Mouse (Mus musculus) kidney, postnatal 25 days (tissue): ENCODE data around the gene B3gat2.

Experiments used
- DNase-seq, 2 experiments: peaks; one replicate each; pipeline ENCODE4 v3.0.0; 2021; ENCODE audit warnings: mixed read lengths in 2 of 2

Gene B3gat2

DNA sequence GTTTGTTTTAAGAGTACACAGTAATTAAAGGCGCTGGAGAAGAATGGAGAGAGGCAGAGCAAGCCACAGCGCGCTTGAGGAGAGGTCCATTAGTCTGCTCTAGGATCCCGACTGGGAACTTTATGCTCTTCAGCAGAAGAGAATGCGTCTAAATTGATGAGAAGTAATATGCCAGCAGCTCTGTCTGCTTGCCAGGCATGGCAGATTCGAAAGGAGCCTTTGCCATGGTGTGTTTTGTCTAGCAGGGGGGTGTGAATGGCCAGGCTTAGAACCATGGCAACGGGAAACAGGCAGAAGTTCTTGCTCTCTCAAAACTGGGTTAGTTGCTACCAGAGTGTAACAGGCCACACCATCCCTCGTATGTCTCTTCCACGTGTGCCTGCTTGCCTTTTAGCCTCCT is 73.3 kb downstream of the B3gat2 start:
- no peak for DNase-seq

DNA sequence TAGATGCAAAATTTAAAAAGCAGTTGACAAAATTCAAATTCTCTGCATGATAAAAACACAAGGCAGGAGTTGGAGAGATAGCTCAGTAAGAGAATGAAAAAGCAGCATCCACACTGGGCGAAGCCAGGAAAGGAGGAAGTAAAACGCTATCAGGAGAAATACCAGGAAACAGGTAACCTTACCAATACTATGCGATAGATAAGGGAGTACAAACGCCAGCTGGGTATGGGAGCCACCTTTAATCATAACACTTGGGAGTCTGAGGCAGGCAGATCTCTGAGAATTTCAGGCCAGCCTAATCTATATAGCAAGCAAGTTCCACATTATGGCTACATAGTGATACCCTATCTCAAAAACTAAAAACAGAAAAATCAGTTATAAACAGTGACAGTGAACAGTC is 75.1 kb downstream of the B3gat2 start:
- no peak for DNase-seq

DNA sequence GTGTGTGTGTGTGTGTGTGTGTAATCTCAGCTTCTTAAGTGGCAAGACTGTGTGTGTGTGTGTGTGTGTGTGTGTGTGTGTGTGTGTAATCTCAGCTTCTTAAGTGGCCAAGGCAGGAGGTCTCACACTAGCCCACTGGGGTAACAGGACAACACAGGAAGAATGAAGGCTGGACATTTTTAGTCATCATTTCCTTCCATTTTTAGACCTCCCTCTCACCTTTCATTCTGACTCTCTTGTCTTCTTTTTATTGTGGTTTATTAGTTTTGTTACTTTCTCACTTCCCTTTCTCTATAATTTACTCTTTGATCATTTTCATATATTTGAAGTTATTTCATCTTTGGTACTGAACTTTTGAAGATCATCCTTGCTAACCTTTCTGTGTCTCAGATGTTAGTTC is 79.4 kb downstream of the B3gat2 start:
- no peak for DNase-seq

DNA sequence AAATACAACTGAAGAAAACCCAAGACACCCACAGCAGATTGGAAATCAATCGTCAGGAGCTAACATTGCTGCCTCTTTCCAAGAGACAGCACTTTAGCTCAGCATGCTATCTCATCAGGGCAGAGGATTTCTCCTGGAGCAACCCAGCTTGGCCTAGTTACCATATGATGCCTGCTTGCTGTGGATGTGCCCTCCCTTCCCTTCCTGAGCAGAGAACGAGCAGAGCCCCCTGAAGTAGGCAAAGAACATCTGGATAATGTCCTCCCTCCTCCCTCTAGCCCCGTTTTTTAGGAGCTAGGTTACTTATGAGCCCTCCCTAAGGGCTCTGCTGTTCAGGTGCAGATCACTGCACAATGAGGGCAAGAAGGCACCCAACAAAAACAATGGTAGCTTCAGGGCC is 81.1 kb downstream of the B3gat2 start:
- DNase-seq, result no peak

DNA sequence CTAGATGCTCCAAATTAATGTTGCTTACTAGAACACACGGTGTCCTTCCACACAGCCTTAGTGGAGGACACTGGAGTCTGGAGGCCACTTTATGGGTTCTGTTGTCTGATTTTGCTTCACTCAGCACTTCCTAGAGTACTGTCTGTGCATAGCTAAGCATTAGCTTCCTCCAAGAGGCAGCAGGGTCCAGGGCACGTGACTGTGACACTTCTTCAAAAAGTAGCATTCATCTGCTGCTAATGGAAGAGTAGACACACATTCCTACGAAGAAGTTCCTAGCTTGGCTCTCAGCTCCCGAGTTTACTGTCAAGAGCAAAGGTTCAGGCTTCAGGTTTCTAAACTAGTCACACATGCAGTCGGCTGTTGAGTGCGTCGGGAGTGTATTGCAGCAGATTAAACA is 82.2 kb downstream of the B3gat2 start:
- peak; percentile 34 to 59 for DNase-seq

DNA sequence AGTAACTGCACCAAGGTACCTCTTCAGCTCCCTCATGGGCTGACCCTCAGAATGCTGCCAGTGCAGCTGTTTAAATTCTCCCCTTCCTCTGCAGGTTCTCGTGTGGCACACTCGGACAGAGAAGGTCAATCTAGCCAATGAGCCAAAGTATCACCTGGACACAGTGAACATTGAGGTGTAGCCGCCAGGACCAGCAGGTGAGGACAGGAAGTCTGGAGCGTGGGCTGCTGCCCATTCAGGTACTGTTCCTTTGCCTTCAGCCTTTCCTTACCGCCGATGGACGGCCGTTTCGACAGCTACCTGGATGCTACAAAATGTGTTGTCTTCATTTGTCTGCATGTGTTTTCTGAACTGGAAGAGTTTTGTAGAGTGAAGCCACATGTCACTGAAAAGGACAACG is 83.5 kb downstream of the B3gat2 start:
- no peak for DNase-seq

DNA sequence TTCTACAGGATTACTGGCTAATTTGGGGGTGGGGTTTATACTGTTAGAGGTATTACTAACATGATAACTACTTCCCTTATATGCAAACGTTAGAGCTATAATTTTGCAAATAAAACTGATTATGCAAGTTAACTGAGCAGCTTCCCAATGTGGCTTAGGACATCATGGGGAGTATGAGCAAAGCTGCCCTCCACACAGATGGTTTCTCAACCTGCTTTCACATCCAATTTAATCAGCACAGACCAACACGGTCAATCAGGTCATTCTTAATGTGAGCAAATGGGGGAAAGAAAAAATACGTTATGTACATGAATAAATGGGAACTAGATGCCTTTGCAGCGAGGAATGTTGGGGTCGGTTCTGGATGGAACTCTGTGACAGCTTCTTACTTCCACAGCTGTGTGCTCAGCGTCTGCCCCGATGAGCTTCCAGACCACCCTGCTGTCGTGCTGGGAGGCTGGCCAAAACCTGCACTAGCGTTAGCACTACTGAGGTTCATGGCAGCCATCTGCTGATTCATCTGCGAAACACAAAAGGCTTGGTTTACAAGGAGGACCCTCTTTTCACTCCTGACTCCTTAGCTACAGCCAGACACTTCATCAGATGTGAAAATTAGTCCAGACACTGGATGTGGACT is 84.6 kb downstream of the B3gat2 start:
- DNase-seq, result no peak

DNA sequence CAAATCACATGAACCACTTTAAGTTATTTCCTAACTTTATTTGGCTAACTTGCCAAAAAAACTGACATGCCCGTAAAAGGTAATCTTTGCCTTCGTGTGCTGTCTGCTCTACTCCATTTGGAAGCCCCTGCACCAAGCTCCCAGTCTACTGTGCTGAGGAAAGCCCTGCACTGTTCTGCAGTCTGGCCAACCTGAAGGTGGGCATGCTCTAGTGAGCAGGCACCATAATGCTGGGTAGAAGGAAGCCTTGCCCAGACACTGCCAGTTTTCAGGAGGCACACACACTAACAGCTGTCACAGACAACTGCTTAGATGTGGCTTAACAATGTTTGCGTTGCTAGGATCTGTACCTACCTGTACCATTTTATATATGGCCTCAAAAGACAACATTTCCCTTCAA is 94.1 kb downstream of the B3gat2 start:
- DNase-seq, result no peak

DNA sequence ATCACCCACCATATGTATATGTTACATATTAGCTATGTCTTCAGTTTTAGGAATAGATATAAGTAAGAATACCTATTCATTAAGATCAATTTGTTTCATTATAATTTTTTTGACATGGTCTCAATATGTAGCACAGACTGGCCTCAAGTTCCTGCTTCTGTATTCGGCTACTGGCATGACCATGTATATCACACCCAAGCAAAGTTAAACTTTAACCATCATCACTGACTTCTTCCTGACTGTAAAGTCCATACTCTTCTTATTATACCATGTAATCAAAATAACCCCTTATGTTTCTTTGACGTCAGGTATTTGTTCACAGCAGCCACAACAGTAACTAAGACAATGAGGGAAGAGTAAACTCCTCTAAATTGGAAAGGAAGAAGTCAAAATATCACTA is 99.4 kb downstream of the B3gat2 start:
- no peak for DNase-seq

DNA sequence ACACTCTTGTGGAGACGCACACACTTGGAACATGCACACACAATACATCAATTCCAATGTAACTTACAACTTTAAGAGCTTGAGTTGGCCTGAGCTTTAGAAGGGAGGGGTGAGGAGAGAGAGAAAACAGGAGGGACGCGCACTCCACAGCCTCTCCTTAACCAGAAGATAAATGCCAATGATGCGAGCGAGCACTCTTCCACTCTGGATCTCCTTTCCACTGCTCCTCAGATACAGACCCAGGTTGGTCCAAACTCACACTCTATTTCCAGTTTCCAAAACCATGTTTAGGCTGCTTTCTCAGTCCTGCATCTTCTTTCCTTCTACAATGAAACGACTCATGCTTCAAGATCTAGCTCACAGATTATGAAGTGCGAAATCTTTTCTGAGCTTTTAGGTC is 104.0 kb downstream of the B3gat2 start:
- DNase-seq, result no peak

DNA sequence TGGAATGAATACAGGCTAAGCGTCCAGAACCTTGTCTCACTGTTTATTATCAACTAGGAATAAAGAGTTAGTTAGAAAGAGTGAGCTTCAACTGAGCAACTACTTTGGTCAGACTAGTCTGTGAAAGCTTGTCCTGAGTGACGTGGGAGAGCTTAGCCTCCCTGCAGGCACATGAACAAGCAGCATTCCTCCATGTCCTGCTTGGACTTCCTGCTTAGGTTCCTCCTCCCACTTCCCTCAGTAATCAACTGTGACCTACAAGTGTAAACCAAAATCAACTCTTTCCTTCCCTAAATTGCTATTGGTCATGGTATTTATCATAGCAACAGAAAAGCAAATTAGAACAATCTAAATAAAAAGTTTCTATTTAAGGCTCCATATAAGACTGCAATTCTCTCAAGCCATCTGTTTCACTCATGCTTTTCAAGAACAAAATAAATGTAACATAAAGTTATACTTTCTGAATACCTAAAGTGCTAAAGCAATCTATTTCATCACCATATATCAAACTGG is 105.9 kb downstream of the B3gat2 start:
- no peak for DNase-seq

DNA sequence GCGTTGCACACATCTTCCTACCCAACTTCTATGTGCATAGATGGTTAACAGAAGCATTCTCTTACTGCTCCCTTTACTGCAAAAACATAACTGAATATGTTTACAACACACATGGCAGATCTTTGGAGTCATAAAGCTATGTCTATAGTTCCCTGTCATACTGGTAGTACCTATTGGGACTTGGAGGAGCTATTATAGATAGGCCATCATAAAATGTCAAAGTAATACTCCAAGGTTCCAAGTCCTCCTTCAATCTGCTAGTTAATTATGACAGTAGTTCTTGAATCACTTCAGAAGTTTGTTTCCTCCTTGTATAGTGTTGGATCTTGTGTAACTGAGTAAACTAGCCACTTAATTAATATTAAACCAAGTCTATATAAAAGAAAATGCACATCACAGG is 110.6 kb downstream of the B3gat2 start:
- no peak for DNase-seq

DNA sequence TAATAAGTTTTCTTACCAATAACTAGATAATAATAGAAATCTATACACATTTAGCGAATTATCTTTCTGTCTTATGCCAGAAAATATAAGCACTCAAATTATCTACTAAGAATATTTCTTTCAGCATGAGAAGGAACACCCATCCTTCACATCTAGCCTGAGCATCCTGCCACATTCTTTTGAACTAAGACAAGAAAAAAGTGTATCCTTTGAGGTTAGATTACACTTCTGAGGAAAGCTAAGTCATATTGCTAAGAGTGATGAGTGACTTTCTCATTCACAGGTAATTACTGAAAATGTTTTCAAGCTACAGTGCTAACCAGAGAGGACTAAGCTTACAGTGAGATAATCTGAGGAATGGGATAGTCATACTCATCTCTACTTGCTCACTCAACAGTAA is 121.1 kb downstream of the B3gat2 start:
- DNase-seq, result no peak

DNA sequence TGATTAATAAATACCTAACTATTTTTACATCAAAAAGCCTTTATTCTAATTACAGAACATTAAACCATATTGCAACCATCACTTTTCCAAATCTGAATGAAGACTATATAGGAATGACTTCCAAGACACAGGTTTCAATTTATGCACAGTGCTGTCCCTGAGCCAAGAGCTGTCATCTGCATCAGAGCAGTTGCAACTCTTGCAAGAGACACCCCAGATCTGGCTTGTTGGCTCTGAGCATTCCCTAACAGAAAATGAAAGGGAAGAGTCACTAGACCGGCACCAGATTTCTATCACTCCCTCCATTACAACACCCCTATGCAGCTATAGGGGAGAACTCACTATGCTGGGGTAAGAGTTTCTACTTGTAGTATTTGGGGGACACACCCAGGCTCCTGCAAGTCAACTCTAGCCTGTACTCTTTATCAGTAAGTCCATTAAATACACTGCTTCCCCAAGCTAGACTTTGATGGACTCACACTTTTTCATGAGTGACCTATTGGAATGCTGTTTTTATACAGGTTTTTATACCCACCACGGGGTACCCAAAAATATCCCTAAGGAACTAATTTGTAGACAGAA is 122.6 kb downstream of the B3gat2 start:
- no peak for DNase-seq

DNA sequence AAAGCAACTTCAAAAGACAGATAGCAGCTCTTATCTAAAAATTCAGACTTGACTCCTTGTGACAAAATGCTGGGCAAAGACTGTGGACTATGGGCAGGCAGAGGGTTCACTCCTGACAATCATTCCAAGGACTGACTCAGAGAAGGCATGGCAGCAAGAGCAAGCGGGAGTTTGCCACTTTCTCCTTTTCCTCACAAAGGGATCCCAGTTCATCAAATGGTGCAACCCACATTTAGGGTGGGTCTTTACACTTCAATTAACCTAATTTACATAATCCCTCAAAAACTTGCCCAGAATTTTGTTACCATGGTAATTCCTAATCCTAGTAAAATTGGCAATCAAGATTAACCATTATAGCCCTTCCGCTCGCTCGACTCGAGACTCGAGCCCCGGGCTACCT is 123.4 kb downstream of the B3gat2 start:
- no peak for DNase-seq

DNA sequence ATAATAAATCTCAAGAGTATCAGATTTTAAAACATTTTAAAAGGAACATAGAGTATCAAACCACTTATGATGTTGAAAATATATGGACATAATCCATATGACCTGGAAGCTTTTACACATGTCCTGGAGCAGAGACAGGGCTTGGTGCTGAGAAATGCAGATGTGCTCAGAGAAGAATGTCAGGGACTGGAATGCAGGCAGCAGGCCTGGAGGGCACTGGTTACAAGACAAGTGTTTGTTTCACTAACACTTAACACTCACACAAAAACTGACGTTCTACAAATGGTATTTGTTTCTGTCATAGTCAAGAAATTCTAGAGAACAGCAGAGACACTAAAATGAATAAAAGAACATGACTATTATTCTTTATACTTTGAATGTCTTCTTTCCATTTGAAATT is 130.5 kb downstream of the B3gat2 start:
- no peak for DNase-seq
